Mouse (Mus musculus) neural tube, embryonic 14.5 days (tissue): ENCODE data around the gene Baz2b. TPM values are rescaled to one million over a fixed set of nuclear protein-coding genes. Genes with fewer than 3 reads are reported as not detected.
A peak's percentile ranks its signal among the peaks of the same experiment; 100 is the strongest.
"Not testable (repeated sequence)": the region's sequence is repeated elsewhere in the genome, so short reads cannot be mapped to it uniquely, and the experiment has no call there.

Source experiments
- ATAC-seq: fragments of 200-750 bp; cut with Nextera tagmentation; 2 replicates; pipeline ENCODE4 v1.8.0; 2017; ENCODE audit warnings: low read depth, mild to moderate bottlenecking, moderate TSS enrichment, moderate library complexity
- H3K27ac ChIP-seq: fragments of 300-500 bp; sonication (generic); 2 replicates; pipeline ENCODE4 v1.5.1; 2014; ENCODE audit warnings: low read depth, mild to moderate bottlenecking, control low read depth, low read length, moderate library complexity, mixed read lengths
- H3K27me3 ChIP-seq: fragments of 300-500 bp; sonication (generic); 2 replicates; pipeline ENCODE4 v1.6.1; 2014; ENCODE audit warnings: low read length; ENCODE audit not compliant: control insufficient read depth, insufficient read depth
- H3K36me3 ChIP-seq: fragments of 300-500 bp; sonication (generic); 2 replicates; pipeline ENCODE4 v1.6.1; 2014; ENCODE audit warnings: low read length, mixed read lengths; ENCODE audit not compliant: control insufficient read depth, insufficient read depth
- H3K4me1 ChIP-seq: fragments of 300-500 bp; sonication (generic); 2 replicates; pipeline ENCODE4 v1.6.1; 2014; ENCODE audit warnings: low read length; ENCODE audit not compliant: control insufficient read depth, insufficient read depth
- H3K4me2 ChIP-seq: fragments of 300-500 bp; sonication (generic); 2 replicates; pipeline ENCODE4 v1.6.1; 2014; ENCODE audit warnings: mild to moderate bottlenecking, low read depth, low read length, control low read depth
- H3K4me3 ChIP-seq: fragments of 300-500 bp; sonication (generic); 2 replicates; pipeline ENCODE4 v1.5.1; 2014; ENCODE audit warnings: low read depth, low read length, control low read depth, mixed read lengths
- H3K9ac ChIP-seq: fragments of 300-500 bp; sonication (generic); replicated peaks from 2 replicates; pipeline ENCODE4 v1.6.1; 2014; ENCODE audit warnings: low read depth, mild to moderate bottlenecking, control low read depth, low read length, mixed read lengths
- H3K9me3 ChIP-seq: fragments of 300-500 bp; sonication (generic); 2 replicates; pipeline ENCODE4 v1.6.1; 2016; ENCODE audit warnings: low read length; ENCODE audit not compliant: control insufficient read depth
- WGBS: fragments of 180-500 bp; shearing (Covaris S2); extraction: QIAGEN DNeasy Blood & Tissue Kit; methylation state at CpG from one replicate; pipeline ENCODE4 v1.1.7; 2014; 5-methylcytosine and 5-hydroxymethylcytosine counted together
- polyA plus RNA-seq: library from polyadenylated mRNA; unstranded; fragments of >200 nt; fragmentation: Nextera tagmentation; extraction: Ambion mirVana; gene quantifications from 2 replicates; pipeline ENCODE4 v1.2.1, GENCODE M21; 2014

Gene Baz2b
- polyA plus RNA-seq, 1 experiment from 2014 or later = 85.3 TPM

GRCm38 (mm10) chr2:59870526-59870925 is 339.1 kb downstream of the Baz2b start:
- WGBS = 89% methylated on average over 6 of the region's 6 CpGs
- no peaks in the 10 kb centered on the region for H3K9me3 ChIP-seq
- H3K27ac ChIP-seq = no peak overlapping the region
- no peak for ATAC-seq
- no peaks in the 10 kb centered on the region for H3K36me3 ChIP-seq
- H3K4me2 ChIP-seq = no peak overlapping the region
- no peaks in the 10 kb centered on the region for H3K4me1 ChIP-seq
- no peaks in the 10 kb centered on the region for H3K27me3 ChIP-seq
- H3K9ac ChIP-seq = no peak overlapping the region
- H3K4me3 ChIP-seq = no peak overlapping the region

- no peak overlapping the region for H3K9ac ChIP-seq
- 91% methylated on average over 6 of the region's 6 CpGs for WGBS
- no peaks in the 10 kb centered on the region for H3K4me1 ChIP-seq
- H3K27ac ChIP-seq = no peak overlapping the region
- H3K27me3 ChIP-seq = no peaks in the 10 kb centered on the region
- H3K9me3 ChIP-seq = no peaks in the 10 kb centered on the region
- ATAC-seq = no peak
- H3K4me3 ChIP-seq = no peak overlapping the region
- no peak overlapping the region for H3K4me2 ChIP-seq
- H3K36me3 ChIP-seq = no peaks in the 10 kb centered on the region
Measured at GRCm38 (mm10) chr2:59862618-59863017, 347.0 kb downstream of the Baz2b start.

- WGBS = 59% methylated on average over 9 of the region's 9 CpGs
- Histone ChIP-seq H3K4me1 (no peaks in the 10 kb centered on the region), H3K9ac (no peak overlapping the region), H3K4me3 (no peak overlapping the region), H3K27ac (no peak overlapping the region), H3K27me3 (no peaks in the 10 kb centered on the region), H3K9me3 (no peaks in the 10 kb centered on the region), H3K4me2 (no peak overlapping the region), H3K36me3 (no peaks in the 10 kb centered on the region)
- ATAC-seq = no peak
Measured at GRCm38 (mm10) chr2:59854363-59854762, 355.3 kb downstream of the Baz2b start.

DNA sequence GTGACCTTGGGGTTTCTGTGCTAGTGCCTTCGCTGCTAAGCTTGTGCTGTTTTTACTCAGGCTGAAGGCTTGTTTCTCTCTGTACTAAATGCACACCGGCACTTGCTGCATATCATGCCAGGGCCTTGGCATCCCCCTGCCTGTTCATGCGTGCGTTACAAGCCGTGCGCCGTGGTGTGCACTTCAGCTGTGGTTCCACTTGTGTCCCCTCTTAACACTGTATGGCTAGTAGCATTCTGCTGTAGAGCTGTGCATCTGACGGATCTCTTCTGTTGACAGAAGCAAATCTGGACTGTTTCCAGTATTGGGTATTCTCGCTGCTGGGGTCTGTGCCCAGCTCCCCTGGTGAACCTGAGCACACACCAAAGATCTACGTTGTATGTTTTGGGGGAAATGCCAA is 356.1 kb downstream of the Baz2b start:
- 86% methylated on average over 10 of the region's 10 CpGs for WGBS
- Histone ChIP-seq H3K9ac (no peak overlapping the region), H3K9me3 (no peaks in the 10 kb centered on the region), H3K36me3 (no peaks in the 10 kb centered on the region), H3K27me3 (no peaks in the 10 kb centered on the region), H3K4me2 (no peak overlapping the region), H3K4me1 (no peaks in the 10 kb centered on the region), H3K4me3 (no peak overlapping the region), H3K27ac (no peak overlapping the region)
- no peak for ATAC-seq

- Histone ChIP-seq H3K36me3 (no peaks in the 10 kb centered on the region), H3K9ac (no peak overlapping the region), H3K9me3 (no peaks in the 10 kb centered on the region), H3K4me3 (no peak overlapping the region), H3K4me1 (no peaks in the 10 kb centered on the region), H3K27me3 (no peaks in the 10 kb centered on the region), H3K4me2 (no peak overlapping the region), H3K27ac (no peak overlapping the region)
- 70% methylated on average over 11 of the region's 11 CpGs for WGBS
- ATAC-seq = 0 out of 2 replicates have a peak, but pooled peaks have one; percentile 31
Measured at GRCm38 (mm10) chr2:59852916-59853315, 356.7 kb downstream of the Baz2b start.

DNA sequence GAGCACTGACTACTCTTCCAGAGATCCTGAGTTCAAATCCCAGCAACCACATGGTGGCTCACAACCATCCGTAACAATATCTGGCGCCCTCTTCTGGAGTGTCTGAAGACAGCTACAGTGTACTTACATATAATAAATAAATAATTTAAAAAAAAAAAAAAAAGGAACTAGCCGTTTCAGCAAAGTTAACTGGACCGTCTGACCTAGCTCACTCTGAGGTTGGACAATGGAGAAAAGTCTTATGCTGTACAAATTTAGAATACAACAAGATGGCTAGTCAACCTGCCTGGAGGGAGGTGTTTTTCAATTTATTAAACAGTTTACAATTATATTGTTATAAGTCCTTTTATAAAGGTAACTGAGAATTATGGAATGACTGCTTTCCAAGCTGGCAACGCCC is 357.8 kb downstream of the Baz2b start:
- H3K9ac ChIP-seq, ATAC-seq, H3K4me1 ChIP-seq, H3K4me3 ChIP-seq, H3K9me3 ChIP-seq, H3K4me2 ChIP-seq, H3K27ac ChIP-seq, H3K36me3 ChIP-seq, H3K27me3 ChIP-seq: not testable (repeated sequence)
- 86% methylated on average over 4 of the region's 5 CpGs for WGBS

Other genes starting within 250 kb of the Baz2b start
- 101 and 104 TPM in 2 replicates for gene March7, start within 50 bp of the Baz2b start, polyA plus RNA-seq
- 9.9 and 18.9 TPM in 2 replicates for gene Cd302, start 74.6 kb upstream of the Baz2b start, polyA plus RNA-seq
- 1.2 TPM in 2 replicates for gene Ly75, start 173.5 kb upstream of the Baz2b start, polyA plus RNA-seq